Mouse (Mus musculus): Measurements from ENCODE around the gene Nup85.

DNA sequence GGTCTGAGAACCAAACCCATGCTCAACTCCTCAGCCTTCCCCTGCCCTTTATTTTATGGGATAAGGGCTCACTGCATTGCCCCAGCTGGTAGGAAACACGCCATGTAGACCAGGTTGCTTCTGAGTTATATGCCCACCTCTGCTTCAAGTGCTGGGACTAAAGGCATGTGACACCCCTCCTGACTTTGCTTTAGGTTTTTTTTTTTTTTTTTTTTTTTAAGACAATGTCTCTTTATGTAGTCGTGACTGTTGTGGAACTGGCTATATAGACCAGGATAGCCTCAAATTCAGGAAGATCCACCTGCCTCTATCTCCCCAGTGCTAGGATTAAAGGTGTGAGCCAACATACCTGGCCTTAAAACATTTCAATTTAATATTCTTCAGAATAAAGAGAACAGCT, 41.5 kb upstream of the Nup85 start:
- TF ChIP-seq CTCF (IDR thresholded peaks at IDR 0.05; ENCODE audit: insufficient read depth, low read length) (no peak), POLR2A (IDR thresholded peaks at IDR 0.05; ENCODE audit: borderline replicate concordance, extremely low read depth, low read depth, low read length) (no peak)
